Mouse (Mus musculus): ENCODE measurements at regions not wholly inside any gene's neighbourhood (a gene's known extent, or its start where the extent isn't known, plus 50 kb on each side); places are given as distances from the start of the nearest gene placed in this dataset.

DNA sequence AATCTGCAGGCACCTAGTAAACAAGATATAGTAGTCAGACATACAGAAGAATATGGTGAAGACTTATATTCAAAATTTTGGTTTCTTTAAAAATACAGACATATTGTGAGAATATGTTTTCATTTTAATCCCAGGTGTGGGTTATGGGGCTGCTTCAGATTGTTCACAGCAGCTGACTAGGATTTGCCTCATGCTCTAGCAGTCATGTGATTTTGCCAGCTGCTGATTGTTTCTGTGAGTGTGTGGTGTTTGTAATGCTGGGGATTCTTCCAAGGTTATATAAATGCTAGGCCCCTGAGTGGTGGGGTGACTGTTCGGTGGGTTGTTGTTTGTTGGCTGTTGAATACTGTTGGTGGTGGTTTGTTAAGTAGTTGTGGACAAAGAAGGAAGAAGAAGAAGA, 97.9 kb upstream of the Rbms1 start:
- TF ChIP-seq CTCF (IDR thresholded peaks at IDR 0.05; ENCODE audit: borderline replicate concordance, extremely low read depth, insufficient read depth, insufficient read length) (no peak), POLR2A (IDR thresholded peaks at IDR 0.05; ENCODE audit: borderline replicate concordance, extremely low read depth, insufficient read depth, insufficient read length, poor library complexity, severe bottlenecking) (no peak)
